Mouse (Mus musculus): ENCODE measurements around the gene Tceal5. TPM values are rescaled to one million over a fixed set of nuclear protein-coding genes. Genes with fewer than 3 reads are reported as not detected.

Gene Tceal5
- 3.9 and 4.3 TPM in 2 replicates for total RNA-seq (2014; rRNA removed)
- 45.2 and 45.8 TPM in 2 replicates for polyA plus RNA-seq (2015; fragmentation: Nextera tagmentation; extraction: Ambion mirVana)

GRCm38 (mm10) chrX:136203664-136204066 lies at the start of gene Tceal5:
TSS of gene Tceal5 (minus strand) at chrX:136203876.
- peak within 1 kb of the TSS; percentile 54 for H3K9ac ChIP-seq (replicated peaks; ENCODE audit: low read length)
- no peaks in the 10 kb centered on the region for H3K27me3 ChIP-seq (ENCODE audit: insufficient read depth, low read length)
- H3K4me3 ChIP-seq (ENCODE audit: low read length): peak within 1 kb of the TSS; percentile 42
- no peaks in the 10 kb centered on the region for H3K9me3 ChIP-seq (ENCODE audit: low read length)
- peak; percentile 94 for ATAC-seq
- peak within 1 kb of the TSS; percentile 53 for H3K4me2 ChIP-seq (ENCODE audit: low read depth, low read length)
- no peaks in the 10 kb centered on the region for H3K4me1 ChIP-seq (ENCODE audit: insufficient read depth, low read length)
- WGBS: 21% methylated on average over 9 of the region's 9 CpGs
- peak within 1 kb of the TSS; percentile 74 for H3K27ac ChIP-seq
- H3K36me3 ChIP-seq (ENCODE audit: insufficient read depth, low read length): no peaks in the 10 kb centered on the region
- TF ChIP-seq CTCF (IDR thresholded peaks at IDR 0.05; ENCODE audit: low read depth): no peak
- peak; percentile 82 for DNase-seq (ENCODE audit: low spot score)

- no peak overlapping the region for H3K4me3 ChIP-seq (ENCODE audit: low read length)
- H3K4me2 ChIP-seq (ENCODE audit: low read depth, low read length): no peak overlapping the region
- no peak for TF ChIP-seq CTCF (IDR thresholded peaks at IDR 0.05; ENCODE audit: low read depth)
- no peaks in the 10 kb centered on the region for H3K27me3 ChIP-seq (ENCODE audit: insufficient read depth, low read length)
- ATAC-seq (no peak), DNase-seq (ENCODE audit: low spot score) (no peak)
- H3K9ac ChIP-seq (replicated peaks; ENCODE audit: low read length): no peak overlapping the region
- H3K27ac ChIP-seq: no peak overlapping the region
- WGBS: 71% methylated on average over 6 of the region's 6 CpGs
- no peaks in the 10 kb centered on the region for H3K9me3 ChIP-seq (ENCODE audit: low read length)
- no peaks in the 10 kb centered on the region for H3K36me3 ChIP-seq (ENCODE audit: insufficient read depth, low read length)
- H3K4me1 ChIP-seq (ENCODE audit: insufficient read depth, low read length): no peaks in the 10 kb centered on the region
Observed at GRCm38 (mm10) chrX:136252023-136252729, 48.5 kb upstream of the Tceal5 start.

GRCm38 (mm10) chrX:136249671-136250070 lies 46.0 kb upstream of the Tceal5 start:
- WGBS: 82% methylated on average over 7 of the region's 7 CpGs
- no peak for ATAC-seq
- Histone ChIP-seq H3K9ac (replicated peaks; ENCODE audit: low read length) (no peak overlapping the region), H3K9me3 (ENCODE audit: low read length) (no peaks in the 10 kb centered on the region), H3K4me2 (ENCODE audit: low read depth, low read length) (no peak overlapping the region), H3K36me3 (ENCODE audit: insufficient read depth, low read length) (no peaks in the 10 kb centered on the region), H3K4me3 (ENCODE audit: low read length) (no peak overlapping the region), H3K27ac (no peak overlapping the region), H3K27me3 (ENCODE audit: insufficient read depth, low read length) (no peaks in the 10 kb centered on the region), H3K4me1 (ENCODE audit: insufficient read depth, low read length) (no peaks in the 10 kb centered on the region)
- no peak for DNase-seq (ENCODE audit: low spot score)
- no peak for TF ChIP-seq CTCF (IDR thresholded peaks at IDR 0.05; ENCODE audit: low read depth)

- DNase-seq (ENCODE audit: low spot score) (no peak), ATAC-seq (no peak)
- Histone ChIP-seq H3K27ac (no peak overlapping the region), H3K9me3 (ENCODE audit: low read length) (no peaks in the 10 kb centered on the region), H3K4me1 (ENCODE audit: insufficient read depth, low read length) (no peaks in the 10 kb centered on the region), H3K27me3 (ENCODE audit: insufficient read depth, low read length) (no peaks in the 10 kb centered on the region), H3K36me3 (ENCODE audit: insufficient read depth, low read length) (no peaks in the 10 kb centered on the region), H3K4me3 (ENCODE audit: low read length) (no peak overlapping the region), H3K9ac (replicated peaks; ENCODE audit: low read length) (no peak overlapping the region), H3K4me2 (ENCODE audit: low read depth, low read length) (no peak overlapping the region)
- 72% methylated on average over 6 of the region's 6 CpGs for WGBS
- TF ChIP-seq CTCF (IDR thresholded peaks at IDR 0.05; ENCODE audit: low read depth): no peak
Observed at GRCm38 (mm10) chrX:136248811-136249210, 45.1 kb upstream of the Tceal5 start.

GRCm38 (mm10) chrX:136245521-136246071 lies 41.9 kb upstream of the Tceal5 start:
- H3K4me1 ChIP-seq (ENCODE audit: insufficient read depth, low read length): no peaks in the 10 kb centered on the region
- WGBS: 26% methylated on average over 15 of the region's 15 CpGs
- no peaks in the 10 kb centered on the region for H3K27me3 ChIP-seq (ENCODE audit: insufficient read depth, low read length)
- DNase-seq (ENCODE audit: low spot score) (peak; percentile 60), ATAC-seq (peak; percentile 79)
- no peak for TF ChIP-seq CTCF (IDR thresholded peaks at IDR 0.05; ENCODE audit: low read depth)
- H3K4me2 ChIP-seq (ENCODE audit: low read depth, low read length): peak overlapping the region; percentile 55
- H3K27ac ChIP-seq: peak overlapping the region; percentile 71
- H3K9ac ChIP-seq (replicated peaks; ENCODE audit: low read length): peak overlapping the region; percentile 63
- no peaks in the 10 kb centered on the region for H3K36me3 ChIP-seq (ENCODE audit: insufficient read depth, low read length)
- no peaks in the 10 kb centered on the region for H3K9me3 ChIP-seq (ENCODE audit: low read length)
- H3K4me3 ChIP-seq (ENCODE audit: low read length): peak overlapping the region; percentile 52

GRCm38 (mm10) chrX:136244574-136245229 lies 41.0 kb upstream of the Tceal5 start, which contains the start of gene Tceal9:
TSS of gene Tceal9 (plus strand) at chrX:136245079.
- peak within 1 kb of the TSS; percentile 63 for H3K9ac ChIP-seq (replicated peaks; ENCODE audit: low read length)
- H3K9me3 ChIP-seq (ENCODE audit: low read length): no peaks in the 10 kb centered on the region
- no peak for TF ChIP-seq CTCF (IDR thresholded peaks at IDR 0.05; ENCODE audit: low read depth)
- no peaks in the 10 kb centered on the region for H3K36me3 ChIP-seq (ENCODE audit: insufficient read depth, low read length)
- ATAC-seq: peak; percentile 94
- WGBS: 27% methylated on average over 20 of the region's 20 CpGs
- H3K4me2 ChIP-seq (ENCODE audit: low read depth, low read length): peak within 1 kb of the TSS; percentile 55
- H3K27me3 ChIP-seq (ENCODE audit: insufficient read depth, low read length): no peaks in the 10 kb centered on the region
- H3K27ac ChIP-seq: peak within 1 kb of the TSS; percentile 71
- no peaks in the 10 kb centered on the region for H3K4me1 ChIP-seq (ENCODE audit: insufficient read depth, low read length)
- peak; percentile 89 for DNase-seq (ENCODE audit: low spot score)
- peak within 1 kb of the TSS; percentile 52 for H3K4me3 ChIP-seq (ENCODE audit: low read length)
